Mouse (Mus musculus) heart, embryonic 15.5 days (tissue): ENCODE data around the gene Tmem184b. TPM values are rescaled to one million over a fixed set of nuclear protein-coding genes. Genes with fewer than 3 reads are reported as not detected.

Experiments used
- ATAC-seq: fragments of 200-750 bp; cut with Nextera tagmentation; replicated peaks from 2 replicates; pipeline ENCODE4 v1.8.0; 2017; ENCODE audit warnings: low read depth, moderate TSS enrichment; ENCODE audit not compliant: insufficient number of reproducible peaks, insufficient read depth, low FRiP score
- H3K27ac ChIP-seq: fragments of 300-500 bp; sonication (generic); 2 replicates; pipeline ENCODE4 v1.5.1; 2015; ENCODE audit warnings: mild to moderate bottlenecking, inconsistent platforms
- H3K27me3 ChIP-seq: fragments of 300-500 bp; sonication (generic); 2 replicates; pipeline ENCODE4 v1.6.1; 2015; ENCODE audit warnings: inconsistent platforms
- H3K36me3 ChIP-seq: fragments of 300-500 bp; sonication (generic); 2 replicates; pipeline ENCODE4 v1.6.1; 2015; ENCODE audit warnings: mild to moderate bottlenecking, inconsistent platforms
- H3K4me1 ChIP-seq: fragments of 300-500 bp; sonication (generic); replicated peaks from 2 replicates; pipeline ENCODE4 v1.6.1; 2015; ENCODE audit warnings: inconsistent platforms
- H3K4me2 ChIP-seq: fragments of 300-500 bp; sonication (generic); 2 replicates; pipeline ENCODE4 v1.6.1; 2015; ENCODE audit warnings: inconsistent platforms, mild to moderate bottlenecking, moderate library complexity
- H3K4me3 ChIP-seq: fragments of 300-500 bp; sonication (generic); 2 replicates; pipeline ENCODE4 v1.5.1; 2015; ENCODE audit warnings: mild to moderate bottlenecking, inconsistent platforms
- H3K9ac ChIP-seq: fragments of 300-500 bp; sonication (generic); 2 replicates; pipeline ENCODE4 v1.6.1; 2015; ENCODE audit warnings: mild to moderate bottlenecking, inconsistent platforms
- H3K9me3 ChIP-seq: fragments of 300-500 bp; sonication (generic); replicated peaks from 2 replicates; pipeline ENCODE4 v1.6.1; 2016; ENCODE audit warnings: inconsistent platforms
- WGBS: fragments of 180-500 bp; shearing (Covaris S2); methylation state at CpG from one replicate; pipeline ENCODE4 v1.1.7; 2015; ENCODE audit warnings: mixed read lengths; 5-methylcytosine and 5-hydroxymethylcytosine counted together
- polyA plus RNA-seq: library from polyadenylated mRNA; unstranded; fragments of >200 nt; fragmentation: Nextera tagmentation; extraction: Ambion mirVana; gene quantifications from 2 replicates; pipeline ENCODE4 v1.2.1, GENCODE M21; 2015

The Tmem184b gene
- polyA plus RNA-seq, result 58.3 and 83.8 TPM in 2 replicates

GRCm38 (mm10) chr15:79402836-79403762 is at the start of gene Tmem184b:
Gene Tmem184b, minus strand, starts transcription at chr15:79403569.
- ATAC-seq, result peak; percentile 89
- H3K9ac ChIP-seq, result peak within 1 kb of the TSS; percentile 82
- H3K4me2 ChIP-seq, result peak within 1 kb of the TSS; percentile 93
- peak within 1 kb of the TSS; percentile 73 for H3K4me3 ChIP-seq
- H3K4me1 ChIP-seq, result peaks cover 58% of the 10 kb centered on the region
- under 1% methylated on average over 90 of the region's 90 CpGs for WGBS
- no peaks in the 10 kb centered on the region for H3K9me3 ChIP-seq
- H3K36me3 ChIP-seq, result no peaks in the 10 kb centered on the region
- H3K27me3 ChIP-seq, result no peaks in the 10 kb centered on the region
- peak within 1 kb of the TSS; percentile 79 for H3K27ac ChIP-seq

- Histone ChIP-seq H3K27me3 (no peaks in the 10 kb centered on the region), H3K36me3 (no peaks in the 10 kb centered on the region), H3K4me1 (peaks cover 11% of the 10 kb centered on the region), H3K27ac (no peak overlapping the region), H3K9me3 (no peaks in the 10 kb centered on the region), H3K4me3 (no peak overlapping the region), H3K9ac (no peak overlapping the region), H3K4me2 (no peak overlapping the region)
- ATAC-seq, result no peak
- 85% methylated on average over 3 of the region's 3 CpGs for WGBS
These were observed 44.7 kb upstream of the Tmem184b start for GRCm38 (mm10) chr15:79448041-79448440.

DNA sequence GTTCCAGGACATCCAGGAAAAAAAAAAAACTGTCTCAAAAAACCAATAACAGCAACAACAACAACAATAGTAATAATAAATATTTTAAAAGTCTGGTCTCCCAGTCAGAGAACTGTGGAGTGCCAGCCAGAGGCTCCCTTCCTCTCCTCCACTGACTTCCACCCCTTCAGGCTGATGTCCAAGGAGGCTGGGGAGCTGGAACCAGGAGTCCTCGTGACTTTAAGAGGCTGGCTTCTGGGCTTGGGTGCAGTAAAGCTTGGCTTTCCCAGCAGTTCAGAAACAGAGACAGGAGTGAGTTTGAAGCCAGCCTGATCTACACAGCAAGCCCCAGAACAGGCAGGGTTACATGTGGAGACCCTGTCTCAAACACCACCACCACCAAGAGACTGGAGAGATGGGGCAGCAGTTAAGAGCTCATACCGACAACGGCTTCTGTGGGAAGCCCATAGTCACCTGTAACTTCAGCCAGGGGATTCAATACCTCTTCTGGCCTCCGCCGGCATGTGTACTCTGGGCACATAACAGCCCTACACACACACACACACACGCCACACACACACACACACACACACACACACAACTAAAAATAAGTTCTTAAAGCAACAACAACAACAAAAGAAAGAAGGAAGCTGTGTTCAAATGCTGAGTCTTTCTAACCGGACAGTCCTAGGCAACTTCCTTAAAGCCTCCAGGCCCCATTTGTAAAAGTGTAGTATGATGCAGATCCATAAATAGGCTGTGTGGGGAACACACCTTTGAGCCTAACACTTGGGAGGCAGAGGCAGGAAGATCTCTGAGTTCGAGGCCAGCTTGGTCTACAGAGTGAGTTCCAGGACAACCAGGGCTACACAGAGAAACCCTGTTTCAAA is 42.7 kb upstream of the Tmem184b start:
- no peaks in the 10 kb centered on the region for H3K9me3 ChIP-seq
- H3K4me1 ChIP-seq, result peaks cover 21% of the 10 kb centered on the region
- no peaks in the 10 kb centered on the region for H3K36me3 ChIP-seq
- WGBS, result 74% methylated on average over 8 of the region's 8 CpGs
- no peak overlapping the region for H3K27ac ChIP-seq
- no peak overlapping the region for H3K9ac ChIP-seq
- no peaks in the 10 kb centered on the region for H3K27me3 ChIP-seq
- H3K4me2 ChIP-seq, result no peak overlapping the region
- no peak overlapping the region for H3K4me3 ChIP-seq
- ATAC-seq, result no peak

DNA sequence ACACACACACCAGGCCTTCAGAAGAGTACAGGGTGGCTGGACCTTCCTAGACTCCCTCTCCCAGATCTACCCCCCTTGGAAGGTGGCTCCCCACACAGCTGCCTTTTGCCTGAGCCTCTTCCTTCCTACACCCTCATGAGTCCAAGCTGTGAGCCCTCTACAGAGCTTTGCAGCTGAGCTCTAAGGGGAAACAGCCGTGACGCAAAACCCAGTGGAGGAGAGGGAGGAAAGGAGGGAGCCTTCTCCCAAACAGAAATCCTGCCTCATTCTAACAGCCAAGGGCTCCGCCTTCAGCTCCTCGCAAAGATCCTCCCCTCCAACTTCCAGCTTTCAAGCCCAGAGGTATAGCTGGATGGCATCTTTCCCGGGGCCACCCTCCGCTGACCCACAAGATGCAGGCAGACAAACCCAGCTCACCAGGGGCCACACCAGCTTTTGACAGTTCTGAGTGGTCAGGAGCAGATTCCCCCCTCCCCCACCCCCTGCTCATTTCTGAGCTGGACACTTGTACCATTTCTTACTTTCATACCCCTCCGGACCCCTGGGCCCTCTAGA is 40.6 kb upstream of the Tmem184b start:
- WGBS, result 65% methylated on average over 7 of the region's 7 CpGs
- Histone ChIP-seq H3K4me2 (no peak overlapping the region), H3K27ac (0 out of 2 replicates have a peak overlapping the region, but pooled peaks have one; percentile 12), H3K9ac (no peak overlapping the region), H3K27me3 (no peaks in the 10 kb centered on the region), H3K4me3 (no peak overlapping the region), H3K9me3 (no peaks in the 10 kb centered on the region), H3K36me3 (no peaks in the 10 kb centered on the region), H3K4me1 (peaks cover 42% of the 10 kb centered on the region)
- ATAC-seq, result no peak

DNA sequence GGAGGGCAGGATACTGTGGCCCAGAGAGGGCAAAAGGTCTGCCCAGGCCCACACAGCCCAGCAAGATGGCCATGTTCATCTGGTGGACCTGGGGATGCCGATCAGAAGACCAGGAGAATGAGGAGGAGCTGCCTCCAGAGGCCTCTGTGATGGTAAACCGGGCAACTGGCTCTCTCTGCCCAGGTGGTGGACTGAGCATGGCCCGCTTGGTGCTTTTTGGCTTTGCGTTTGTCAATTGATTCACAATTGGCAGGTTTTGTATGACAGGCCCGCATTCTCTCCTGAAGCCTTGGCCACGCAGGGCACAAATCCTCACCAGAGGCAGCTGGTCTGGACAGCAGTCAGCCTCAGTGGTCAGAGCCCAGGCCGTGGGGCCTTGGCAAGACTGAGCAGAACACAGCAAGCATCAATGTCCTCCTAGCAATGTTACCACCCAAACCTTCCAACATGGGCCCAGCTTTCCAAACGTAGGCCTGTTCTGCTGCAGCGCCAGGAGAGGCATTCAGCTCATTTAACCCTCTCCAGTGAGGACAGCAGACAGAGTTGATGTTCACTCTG is 39.7 kb upstream of the Tmem184b start:
- no peak for ATAC-seq
- no peaks in the 10 kb centered on the region for H3K9me3 ChIP-seq
- H3K9ac ChIP-seq, result no peak overlapping the region
- H3K4me3 ChIP-seq, result no peak overlapping the region
- H3K36me3 ChIP-seq, result 0 out of 2 replicates have a peak, but pooled peaks cover 4% of the 10 kb centered on the region
- WGBS, result 82% methylated on average over 9 of the region's 9 CpGs
- H3K4me2 ChIP-seq, result peak overlapping the region; percentile 70; the same call in 1 of the 2 replicates
- H3K4me1 ChIP-seq, result peaks cover 51% of the 10 kb centered on the region
- no peaks in the 10 kb centered on the region for H3K27me3 ChIP-seq
- no peak overlapping the region for H3K27ac ChIP-seq

- 0 out of 2 replicates have a peak, but pooled peaks have one; percentile 3 for ATAC-seq
- Histone ChIP-seq H3K4me1 (peaks cover 59% of the 10 kb centered on the region), H3K9ac (peak overlapping the region; percentile 97), H3K4me2 (peak overlapping the region; percentile 70), H3K27me3 (no peaks in the 10 kb centered on the region), H3K9me3 (no peaks in the 10 kb centered on the region), H3K4me3 (peak overlapping the region; percentile 93), H3K36me3 (peaks cover 11% of the 10 kb centered on the region; the same call in 1 of the 2 replicates), H3K27ac (peak overlapping the region; percentile 97)
- 5% methylated on average over 6 of the region's 6 CpGs for WGBS
These were observed 38.9 kb upstream of the Tmem184b start for GRCm38 (mm10) chr15:79442257-79442611.

DNA sequence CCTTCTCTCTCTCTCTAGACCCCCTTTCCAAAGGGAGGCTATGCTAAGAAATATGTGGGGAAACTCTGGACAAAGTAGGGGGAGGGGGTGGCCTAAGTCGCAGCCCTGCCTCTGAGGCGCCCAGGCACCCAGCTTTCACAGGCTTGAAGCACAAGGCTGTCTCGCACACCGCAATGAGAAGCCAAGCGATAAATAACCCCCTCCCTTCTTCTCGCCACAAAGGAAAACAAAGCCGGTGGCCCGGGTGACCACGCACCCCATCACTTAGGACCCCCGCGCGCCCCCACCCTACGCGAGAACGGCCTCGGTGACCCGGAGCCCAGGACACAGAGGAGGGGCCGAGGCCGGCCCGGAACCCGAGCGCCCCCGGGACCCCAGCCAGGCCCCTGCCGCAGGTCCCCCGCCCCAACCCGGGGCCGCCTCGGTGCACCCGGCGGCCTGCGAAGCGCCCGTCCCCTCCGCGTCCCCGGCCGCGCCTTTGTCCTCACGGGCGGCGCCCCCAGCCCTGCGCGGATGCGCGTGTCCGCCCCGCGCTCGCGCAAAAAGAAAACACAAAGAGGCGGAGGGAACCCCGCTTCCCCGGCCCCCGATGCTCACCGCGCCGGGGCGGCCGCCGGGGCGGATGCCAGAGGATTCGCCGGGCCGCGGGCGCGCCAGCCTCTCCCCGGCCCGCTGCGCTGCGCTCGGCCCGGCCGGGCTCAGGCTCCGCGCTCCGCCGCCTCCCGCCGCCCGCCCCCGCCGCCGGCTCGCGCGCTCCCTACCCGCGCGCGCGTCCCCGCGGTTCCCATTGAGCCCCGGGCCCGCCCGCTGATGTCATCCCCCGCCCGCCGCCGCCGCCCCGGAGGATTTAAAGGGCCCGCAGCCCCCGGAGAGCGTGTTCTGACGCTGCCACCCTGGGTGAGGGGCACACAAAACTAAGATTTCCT is 38.2 kb upstream of the Tmem184b start:
- Histone ChIP-seq H3K9me3 (no peaks in the 10 kb centered on the region), H3K36me3 (peaks cover 12% of the 10 kb centered on the region; the same call in 1 of the 2 replicates), H3K4me2 (peak overlapping the region; percentile 70), H3K27me3 (no peaks in the 10 kb centered on the region), H3K4me1 (peaks cover 65% of the 10 kb centered on the region), H3K9ac (peak overlapping the region; percentile 97), H3K27ac (peak overlapping the region; percentile 97), H3K4me3 (peak overlapping the region; percentile 93)
- 0% methylated on average over 77 of the region's 107 CpGs for WGBS
- peak; percentile 61 for ATAC-seq

GRCm38 (mm10) chr15:79440651-79441330 is 37.4 kb upstream of the Tmem184b start:
- H3K4me3 ChIP-seq, result peak overlapping the region; percentile 93
- peak overlapping the region; percentile 97 for H3K9ac ChIP-seq
- WGBS, result 22% methylated on average over 11 of the region's 11 CpGs
- peaks cover 12% of the 10 kb centered on the region; the same call in 1 of the 2 replicates for H3K36me3 ChIP-seq
- peak overlapping the region; percentile 97 for H3K27ac ChIP-seq
- no peaks in the 10 kb centered on the region for H3K9me3 ChIP-seq
- H3K4me2 ChIP-seq, result peak overlapping the region; percentile 70
- H3K27me3 ChIP-seq, result no peaks in the 10 kb centered on the region
- no peak for ATAC-seq
- H3K4me1 ChIP-seq, result peaks cover 71% of the 10 kb centered on the region

DNA sequence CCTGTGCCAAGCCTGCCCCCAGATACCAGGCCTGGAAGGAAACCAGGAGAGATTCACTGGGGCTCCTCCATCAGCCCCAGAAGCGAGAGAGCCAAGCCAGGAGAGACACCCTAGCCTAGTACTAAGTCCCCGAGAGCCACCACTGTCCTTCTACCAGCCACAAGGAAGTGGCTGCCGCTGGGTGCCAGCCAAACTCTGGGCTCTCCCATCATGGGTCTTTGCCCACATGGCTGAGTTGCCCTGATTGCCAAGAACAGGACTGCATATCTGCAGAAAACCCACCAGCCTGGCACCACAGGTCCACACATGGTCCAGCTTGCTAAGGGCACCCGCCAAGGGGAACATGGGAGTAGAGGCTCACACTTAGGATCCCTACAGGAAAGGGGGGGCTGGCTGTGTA is 36.9 kb upstream of the Tmem184b start:
- H3K4me1 ChIP-seq, result peaks cover 76% of the 10 kb centered on the region
- no peaks in the 10 kb centered on the region for H3K9me3 ChIP-seq
- H3K9ac ChIP-seq, result peak overlapping the region; percentile 97; the same call in 1 of the 2 replicates
- H3K4me2 ChIP-seq, result peak overlapping the region; percentile 70
- peak overlapping the region; percentile 93 for H3K4me3 ChIP-seq
- H3K36me3 ChIP-seq, result peaks cover 12% of the 10 kb centered on the region; the same call in 1 of the 2 replicates
- no peak for ATAC-seq
- H3K27ac ChIP-seq, result peak overlapping the region; percentile 97
- no peaks in the 10 kb centered on the region for H3K27me3 ChIP-seq
- 58% methylated on average over 4 of the region's 4 CpGs for WGBS
